Mouse (Mus musculus): ENCODE results near the gene Zfp526.
"Not testable (repeated sequence)": the region's sequence is repeated elsewhere in the genome, so short reads cannot be mapped to it uniquely, and the experiment has no call there.

The Zfp526 gene

DNA sequence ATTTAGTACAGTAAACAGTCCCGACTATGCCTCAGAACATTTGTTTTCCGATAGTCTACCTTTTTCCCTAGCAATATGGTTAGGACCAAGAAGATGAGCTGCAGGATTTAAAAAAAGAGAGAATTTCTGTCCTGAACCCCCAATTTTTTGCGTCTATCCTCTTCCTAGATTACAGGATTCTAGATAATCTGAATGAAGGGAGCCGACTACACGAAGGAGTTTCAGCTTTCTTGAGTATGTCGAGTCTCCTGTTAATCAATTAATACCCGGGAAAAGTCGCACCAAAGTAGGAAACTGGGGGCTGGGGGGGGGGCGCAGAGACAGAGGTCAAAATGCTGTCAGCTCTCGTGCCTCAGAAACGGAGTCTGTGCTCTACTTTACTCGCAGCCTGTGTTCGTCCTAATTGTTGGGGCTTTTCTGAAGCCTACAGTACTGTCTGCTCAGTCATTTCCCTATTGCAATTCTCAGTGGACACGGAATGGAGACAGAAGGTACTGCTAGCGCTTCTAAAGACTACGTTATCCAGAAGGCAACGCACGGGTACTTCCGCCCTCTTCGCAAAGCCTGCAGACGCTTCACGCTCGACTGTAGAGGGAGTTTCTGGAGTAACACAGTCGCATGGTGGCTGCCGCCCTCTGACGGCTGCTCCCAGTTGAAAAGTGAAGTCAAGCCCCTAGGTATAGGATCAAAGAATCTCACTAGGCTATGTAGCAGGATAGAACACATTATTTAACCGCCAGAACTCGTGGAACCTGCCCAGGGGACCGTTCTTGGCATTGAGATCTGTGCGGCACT lies 17.8 kb downstream of the Zfp526 start:
- DNase-seq (ENCODE audit: low spot score in 2 of 2), result peak in 1 of 2 experiments; percentile 91

DNA sequence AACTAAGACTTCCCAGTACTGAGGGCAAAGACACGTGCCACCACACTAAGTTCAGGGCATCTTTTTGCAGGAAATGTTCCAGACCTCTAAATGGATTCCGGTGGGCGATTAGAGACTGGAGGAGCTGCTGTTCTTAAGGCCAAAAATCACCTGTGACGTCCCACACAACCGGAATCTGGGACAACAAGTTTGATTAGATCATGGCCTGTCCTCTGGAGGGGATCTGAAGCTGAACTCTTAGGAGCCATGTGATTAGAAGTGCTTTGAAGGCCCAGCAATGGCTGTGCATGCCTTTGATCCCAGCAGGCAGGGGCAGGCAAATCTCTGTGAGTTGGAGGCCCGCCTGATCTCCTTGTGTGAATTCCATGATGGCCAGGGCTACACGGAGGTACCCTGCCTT lies 19.4 kb downstream of the Zfp526 start:
- no peak for DNase-seq (ENCODE audit: low spot score in 2 of 2)

DNA sequence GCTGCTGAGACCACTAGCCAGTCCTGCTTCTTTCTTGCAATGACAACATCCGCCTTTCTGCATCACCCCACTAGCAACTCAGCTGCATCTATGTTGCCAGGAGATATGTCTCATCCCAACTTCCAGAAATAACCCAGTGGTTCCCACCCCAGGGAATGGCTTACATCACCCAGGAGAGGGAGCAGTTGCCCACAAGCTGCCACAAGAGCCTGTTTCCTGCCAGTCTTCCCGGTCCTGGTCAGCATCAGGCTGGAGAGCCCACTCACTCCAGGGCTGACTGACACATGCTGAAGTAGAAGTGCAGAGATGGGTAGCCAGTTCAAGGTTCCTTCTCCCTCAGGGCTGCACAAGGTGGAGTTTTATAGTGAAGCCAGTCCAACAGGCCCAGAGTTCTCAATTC lies 19.8 kb downstream of the Zfp526 start:
- peak; percentile 82 to 90 for DNase-seq (ENCODE audit: low spot score in 2 of 2)

DNA sequence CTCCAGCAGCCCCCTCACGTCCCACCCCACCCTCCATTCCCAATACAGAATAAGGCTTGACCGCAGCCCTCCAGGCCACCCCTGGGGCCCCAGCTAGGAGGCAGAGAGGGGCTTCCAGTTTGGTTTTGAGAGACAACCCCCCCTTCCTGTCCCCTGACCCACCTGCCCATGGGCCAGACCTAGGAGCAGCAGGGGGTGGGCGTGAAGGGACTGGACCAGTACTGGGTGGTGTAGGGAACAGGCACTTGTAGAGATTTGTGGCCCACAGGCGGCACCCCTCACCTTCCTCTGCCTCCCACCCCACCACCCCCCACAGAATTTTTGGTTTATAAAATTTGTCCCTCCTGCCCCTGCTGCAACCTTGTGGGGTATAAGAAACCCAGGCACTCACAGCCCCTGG lies 22.1 kb downstream of the Zfp526 start:
- DNase-seq (ENCODE audit: low spot score in 2 of 2), result no peak

DNA sequence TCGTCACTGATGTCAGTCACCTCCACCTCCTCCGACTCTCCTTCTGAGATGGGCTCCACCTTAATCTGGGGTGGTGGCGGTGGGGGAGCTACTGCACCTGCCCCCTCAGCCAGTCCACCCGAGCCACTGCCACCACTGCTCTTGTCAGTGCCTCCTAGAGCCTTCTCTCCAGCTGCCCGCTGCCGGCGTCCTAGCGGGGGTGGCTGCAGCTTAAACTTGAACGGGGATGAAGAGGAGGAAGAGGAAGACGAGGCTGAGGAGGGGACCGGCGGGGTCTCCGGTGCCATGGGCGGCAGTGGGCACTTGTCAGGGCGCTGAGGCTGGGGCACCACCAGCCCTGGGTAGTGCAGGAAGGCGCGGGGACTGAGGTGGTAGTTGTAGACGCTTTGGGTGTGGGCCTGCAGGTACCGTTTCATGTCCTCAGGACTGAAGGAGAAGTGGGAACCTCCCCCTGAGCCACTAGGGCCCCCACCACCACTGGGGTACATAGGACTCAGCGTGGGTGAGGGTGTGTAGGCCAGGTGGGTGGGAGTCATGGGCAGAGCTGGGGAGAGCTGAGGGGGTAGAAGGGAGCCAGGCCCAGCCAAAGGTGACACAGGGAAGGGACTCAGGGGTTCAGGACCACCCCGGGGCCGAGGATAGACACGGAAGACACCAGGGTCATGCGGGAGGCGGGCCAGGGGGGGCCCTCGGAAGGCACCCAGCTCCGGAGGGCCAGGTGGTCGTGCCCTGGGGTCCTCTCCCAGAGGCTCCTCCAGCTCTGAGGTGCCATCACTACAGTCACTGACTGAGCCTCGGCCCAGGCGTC lies 23.5 kb downstream of the Zfp526 start:
- DNase-seq (ENCODE audit: low spot score in 2 of 2), result no peak

DNA sequence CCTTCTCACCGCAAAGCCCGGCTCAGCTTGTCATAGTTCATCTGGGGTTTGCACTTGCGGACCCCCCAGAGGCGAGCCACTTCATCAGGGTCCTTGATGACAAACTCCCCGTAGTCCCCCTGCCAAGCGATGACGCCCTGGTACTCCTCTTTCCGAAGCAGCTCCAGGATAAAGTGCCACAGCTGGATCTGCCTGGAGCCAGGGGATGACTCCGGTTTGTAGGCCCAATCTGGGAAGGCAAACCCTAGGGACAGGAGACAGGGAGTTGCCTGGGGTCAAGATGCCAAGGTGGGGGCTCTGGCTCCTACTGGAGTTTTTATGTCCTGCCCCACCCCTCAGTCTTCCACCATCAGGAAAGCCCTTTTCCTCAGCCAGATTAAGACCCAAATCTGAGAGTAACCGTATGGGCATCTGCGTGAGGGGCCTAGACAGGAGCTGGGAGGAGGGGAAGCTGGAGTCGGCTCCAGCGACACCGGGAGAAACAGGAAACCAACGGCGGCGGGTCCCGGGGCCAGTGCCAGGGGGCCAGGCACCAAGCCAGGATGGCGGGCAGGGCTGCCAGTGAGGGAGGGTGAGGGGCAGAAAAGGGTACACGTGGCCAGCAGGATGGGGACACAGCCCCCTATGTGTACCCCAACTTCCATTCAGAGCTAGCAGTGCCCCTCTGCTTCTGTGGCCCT lies 25.0 kb downstream of the Zfp526 start:
- DNase-seq (ENCODE audit: low spot score in 2 of 2), result peak in 1 of 2 experiments; percentile 71

DNA sequence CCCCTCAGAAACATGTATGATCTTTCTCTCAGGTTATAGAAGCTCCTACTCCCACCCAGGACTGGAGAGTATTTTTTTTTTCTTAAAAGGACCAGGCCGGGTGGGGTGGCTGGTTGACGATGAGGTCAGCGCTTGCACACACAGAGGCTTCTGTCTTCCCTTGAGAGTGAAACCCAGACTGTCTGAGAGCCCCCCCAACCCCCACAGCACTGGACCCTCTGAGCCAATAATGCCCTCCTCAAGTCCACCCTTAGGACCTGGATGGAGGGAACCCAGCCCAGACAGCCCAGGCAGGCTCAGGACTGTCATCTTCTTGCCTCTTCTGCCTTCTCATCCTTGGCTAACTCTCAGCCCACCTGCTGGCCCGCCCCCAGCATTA lies 25.5 kb downstream of the Zfp526 start:
- DNase-seq (ENCODE audit: low spot score in 2 of 2), result no peak

DNA sequence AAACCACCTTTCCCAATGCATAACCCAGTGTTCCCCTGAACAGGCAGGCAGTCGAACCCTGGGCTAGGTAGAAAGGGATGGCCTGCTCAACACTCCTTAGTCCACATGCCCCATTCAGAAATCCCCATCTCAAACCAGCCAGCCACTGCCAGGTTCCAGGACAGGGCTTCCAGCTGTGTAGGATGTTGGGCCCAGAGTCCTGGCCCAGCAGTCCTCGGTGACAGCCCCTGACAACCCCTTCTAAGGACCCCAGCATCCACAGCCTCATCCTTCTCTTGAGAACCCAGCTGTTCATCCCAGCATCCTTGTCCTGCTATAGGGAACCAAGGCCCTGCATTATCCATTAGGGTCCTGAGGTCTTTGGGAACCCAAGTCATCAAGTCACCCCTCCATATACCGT lies 26.3 kb downstream of the Zfp526 start:
- no peak for DNase-seq (ENCODE audit: low spot score in 2 of 2)

DNA sequence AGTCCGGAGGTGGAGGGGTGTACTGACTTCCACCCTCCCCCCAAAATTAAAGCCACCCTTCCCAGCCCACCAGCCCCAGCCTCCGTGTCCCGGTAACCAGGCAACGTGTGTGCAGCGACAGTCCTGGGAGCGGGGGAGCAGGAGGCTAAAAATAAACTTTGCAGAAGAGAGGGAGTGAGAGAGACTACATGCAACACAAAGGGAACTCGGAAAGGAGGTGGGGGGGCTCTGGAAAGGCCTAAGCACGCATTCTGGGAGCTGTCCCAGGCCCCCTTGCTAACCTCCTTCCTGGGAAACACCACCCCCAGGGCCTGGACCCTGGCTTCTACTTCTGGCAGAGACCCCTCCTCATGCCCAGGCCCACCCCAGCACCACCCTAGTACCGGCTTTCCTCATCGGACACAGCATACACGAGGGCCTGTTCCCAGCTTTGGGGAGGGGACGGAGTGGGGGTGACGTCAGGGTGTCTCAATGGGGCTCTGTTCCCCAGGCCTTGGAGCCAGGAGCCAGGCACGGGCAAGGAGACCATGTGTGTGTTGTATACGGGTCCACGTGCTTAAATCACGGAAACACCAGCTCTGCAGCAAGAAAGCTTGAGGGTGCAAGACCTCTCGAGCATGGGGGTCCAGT lies 26.9 kb downstream of the Zfp526 start:
- peak; percentile 81 to 82 for DNase-seq (ENCODE audit: low spot score in 2 of 2)

DNA sequence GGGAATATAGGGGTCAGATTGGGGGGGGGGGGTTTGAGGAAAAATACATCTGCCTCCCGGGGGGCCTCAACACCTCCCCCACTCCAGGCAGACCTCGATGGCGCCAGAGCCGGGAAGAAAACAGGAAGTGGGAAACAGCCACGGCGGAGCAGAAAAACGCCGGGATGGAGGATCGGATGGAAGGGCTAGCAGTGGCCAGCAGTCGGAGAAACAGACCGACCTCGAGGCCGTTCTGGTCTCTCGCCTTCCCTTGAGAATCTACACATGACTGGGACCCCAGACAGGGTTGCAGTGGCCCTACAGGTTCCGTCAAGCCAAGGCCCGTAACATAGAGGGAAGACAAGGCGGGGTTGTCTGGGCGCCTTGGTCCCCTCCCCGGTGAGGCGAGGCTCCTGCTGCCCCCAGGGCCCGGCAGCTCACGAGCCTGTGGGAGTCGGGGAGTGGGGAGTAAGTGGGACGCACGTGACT lies 27.7 kb downstream of the Zfp526 start:
- no peak for DNase-seq (ENCODE audit: low spot score in 2 of 2)

DNA sequence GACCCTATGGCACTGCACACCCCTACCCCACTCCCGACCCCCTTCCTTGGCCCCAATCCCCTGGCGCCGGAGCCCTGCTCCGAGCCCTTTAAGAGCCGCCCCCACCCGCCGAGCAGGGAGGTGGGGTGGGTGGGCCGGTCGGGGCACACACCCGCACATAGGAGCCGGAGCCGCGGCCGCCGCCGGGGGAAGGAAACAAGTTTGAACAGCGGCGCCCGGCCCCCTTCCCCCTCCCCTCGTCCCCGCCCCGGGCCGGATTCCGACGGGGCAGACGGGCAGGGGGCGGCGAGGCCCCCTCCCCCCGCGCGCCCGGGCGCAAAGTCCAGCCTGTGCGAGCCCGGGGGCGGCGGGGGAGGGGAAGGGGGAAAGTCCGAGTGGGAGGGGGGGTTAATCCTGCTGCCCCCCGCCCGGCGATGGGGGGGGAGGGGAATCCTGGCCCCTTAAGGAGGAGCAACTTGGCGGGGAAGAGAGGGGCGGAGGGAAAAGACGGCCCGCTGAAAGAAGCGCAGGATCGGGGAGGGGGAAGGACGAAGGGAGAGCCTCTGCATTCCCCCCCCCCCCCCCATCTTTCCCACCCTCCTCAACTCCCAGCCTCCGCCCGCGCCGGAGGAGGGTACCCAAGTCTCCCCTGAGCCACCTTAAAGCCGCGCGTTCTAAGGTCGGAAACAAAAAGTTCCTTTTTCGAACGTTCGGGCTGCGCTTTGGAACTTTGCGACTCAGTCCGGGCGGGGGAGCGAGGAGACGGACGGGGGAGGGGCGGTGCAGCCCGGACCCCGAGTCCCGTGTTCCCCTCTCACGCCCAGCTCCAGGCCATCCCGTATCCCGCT lies 28.3 kb downstream of the Zfp526 start:
- peak in 1 of 2 experiments; percentile 65 for DNase-seq (ENCODE audit: low spot score in 2 of 2)

DNA sequence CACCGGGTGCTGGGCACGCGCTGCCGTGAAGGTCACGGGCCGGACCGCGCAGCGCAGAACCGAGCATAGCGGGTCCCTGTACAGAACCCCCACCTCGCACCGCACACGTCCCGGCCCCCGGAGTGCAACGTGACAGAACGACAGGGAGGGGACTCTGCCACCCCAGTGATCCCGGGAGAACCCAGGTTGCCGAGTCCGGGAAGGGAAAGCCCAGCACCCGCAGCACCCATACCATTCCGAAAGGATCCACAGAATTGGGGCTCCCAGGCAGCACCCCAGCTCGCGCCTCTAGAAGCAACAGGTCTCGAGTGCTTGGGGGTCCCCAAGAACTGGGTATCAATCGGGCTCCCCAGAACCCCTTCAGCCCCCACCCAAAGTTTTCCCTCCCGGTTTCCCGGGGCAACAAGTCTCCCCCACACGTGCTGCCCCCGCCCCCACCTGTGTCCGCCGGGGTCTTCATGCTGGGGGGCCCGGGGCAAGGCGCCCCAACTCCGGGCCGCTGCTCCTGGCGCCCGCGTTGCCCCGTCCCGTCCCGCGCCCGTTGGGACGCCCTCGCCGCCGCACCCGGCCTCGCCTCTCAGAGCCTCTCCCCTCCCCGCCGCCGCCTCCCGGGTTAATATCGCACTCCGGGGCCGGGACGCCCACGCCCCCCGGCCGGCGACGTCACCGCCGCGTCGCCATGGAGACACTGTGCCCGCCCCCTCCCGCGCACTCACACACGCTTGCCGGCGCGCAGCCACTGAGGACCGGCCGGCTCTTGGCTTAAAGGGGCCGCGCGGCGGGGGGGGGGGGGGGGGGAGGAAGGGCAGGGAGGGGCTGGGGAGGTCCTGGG lies 29.1 kb downstream of the Zfp526 start, which contains the start of gene Erf:
Gene Erf (minus strand): TSS at position 621 of the 832 bp plus-strand sequence.
- DNase-seq (ENCODE audit: low spot score in 2 of 2), result peak; percentile 85 to 96

DNA sequence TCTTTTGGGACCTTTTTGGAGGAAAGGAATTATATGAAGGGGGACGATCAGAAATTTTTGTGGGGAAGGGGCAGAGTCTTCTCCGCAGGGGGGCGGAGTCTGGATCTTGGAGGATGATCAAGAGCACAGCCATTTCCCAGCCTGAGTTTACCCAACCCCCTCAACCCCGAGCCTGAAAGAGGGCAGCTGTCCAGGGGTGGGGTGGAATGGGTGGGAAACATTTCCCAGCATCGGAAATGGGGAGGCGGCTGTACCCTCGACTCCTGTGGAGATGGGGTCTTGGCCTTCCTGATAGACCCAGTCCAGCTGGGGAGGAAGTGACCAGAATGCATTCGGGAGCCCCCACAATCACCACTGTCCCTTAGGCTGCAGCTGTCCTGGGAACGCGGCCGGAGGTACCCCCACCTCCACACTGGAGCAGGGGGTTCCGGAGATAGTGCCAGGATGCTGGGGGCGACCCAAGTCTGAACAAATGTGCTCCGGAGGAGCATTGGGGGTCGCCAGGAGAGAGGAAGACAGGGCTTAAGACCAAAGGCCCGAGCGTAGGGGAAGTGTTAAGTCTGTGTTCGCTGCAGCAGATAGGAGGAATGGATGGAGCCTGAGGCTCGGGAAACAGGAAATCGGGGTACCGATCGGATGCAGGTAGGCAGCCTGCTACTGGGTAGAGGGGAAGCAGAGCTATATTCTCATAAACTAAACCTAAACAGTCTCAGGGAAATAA lies 30.0 kb downstream of the Zfp526 start:
- no peak for DNase-seq (ENCODE audit: low spot score in 2 of 2)

DNA sequence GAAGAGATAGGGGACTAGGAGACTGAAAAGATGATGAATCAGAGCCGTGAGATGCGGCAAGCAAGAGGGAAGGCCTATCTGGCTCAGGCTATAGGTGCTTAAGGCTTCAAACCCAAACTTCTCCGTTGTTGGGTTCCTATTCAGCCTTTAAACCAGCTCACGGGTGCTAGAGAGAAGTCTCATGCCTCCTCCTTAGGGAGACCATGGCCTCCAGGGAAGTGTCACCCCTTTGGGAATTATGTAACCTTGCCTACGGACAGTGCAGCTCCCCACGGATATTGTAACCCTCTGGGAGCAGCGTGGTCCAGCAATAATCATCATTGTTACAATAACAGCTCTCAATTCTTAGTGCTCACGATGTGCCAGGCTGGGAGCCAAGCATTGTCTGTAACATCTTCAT lies 30.6 kb downstream of the Zfp526 start:
- no peak for DNase-seq (ENCODE audit: low spot score in 2 of 2)

DNA sequence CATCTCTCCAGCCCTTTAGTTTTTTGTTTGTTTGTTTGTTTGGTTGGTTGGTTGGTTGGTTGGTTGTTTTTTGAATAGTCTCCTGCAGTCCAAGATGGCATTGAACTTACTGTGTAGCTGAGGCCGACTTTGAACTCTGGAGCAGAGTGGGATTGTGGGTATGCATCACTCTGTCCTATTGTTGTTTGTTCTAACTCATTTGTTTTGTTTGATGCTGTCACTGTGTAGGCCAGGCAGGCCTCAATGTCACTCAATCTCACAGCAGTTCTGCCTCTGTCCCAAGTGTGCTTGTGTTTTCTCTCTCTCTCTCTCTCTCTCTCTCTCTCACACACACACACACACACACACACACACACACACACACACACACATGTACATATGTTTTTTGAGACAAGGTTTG lies 40.7 kb downstream of the Zfp526 start:
- DNase-seq (ENCODE audit: low spot score in 2 of 2), result no peak

DNA sequence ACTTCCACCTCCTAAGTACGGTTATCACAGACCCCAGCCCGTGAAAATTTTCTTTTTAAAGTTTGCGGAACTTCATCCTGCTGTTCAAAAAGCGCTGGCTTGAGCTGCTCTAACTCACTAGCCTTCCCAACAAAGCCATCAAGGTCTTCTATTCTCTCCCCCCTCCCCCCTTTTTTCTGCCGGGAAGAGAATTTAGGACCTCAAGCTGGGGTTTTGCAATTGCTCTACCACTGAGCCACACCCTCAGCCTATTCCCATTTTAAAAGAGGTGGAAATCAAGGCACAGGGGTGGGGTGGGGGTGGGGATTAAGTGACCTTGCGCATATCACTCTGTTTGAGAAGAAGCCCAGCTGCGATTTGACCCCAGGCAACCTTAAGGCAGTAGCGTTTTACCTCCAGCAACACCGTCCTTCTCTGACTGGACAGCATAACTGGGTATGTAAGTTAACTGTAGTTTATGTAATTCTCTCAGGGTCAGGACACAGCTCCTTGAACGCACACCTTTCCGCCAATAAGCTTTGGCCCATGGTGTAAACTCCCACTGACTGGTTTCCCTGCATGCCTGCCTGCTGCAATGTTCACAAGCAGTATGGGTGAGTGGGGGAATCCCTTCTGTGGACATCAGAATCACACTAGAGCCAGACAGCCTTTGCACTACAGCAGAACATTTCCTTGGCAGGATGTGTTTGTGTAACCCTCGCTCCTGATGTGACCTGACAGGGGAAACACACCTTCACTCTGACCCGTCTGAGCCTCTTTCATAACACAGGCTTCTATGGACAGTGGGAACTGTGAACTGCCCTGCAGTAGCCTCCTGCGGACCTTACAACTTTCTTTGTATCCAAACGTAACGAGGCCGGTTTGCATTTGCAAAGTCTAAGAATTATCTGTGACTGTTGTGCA lies 43.0 kb downstream of the Zfp526 start:
- DNase-seq (ENCODE audit: low spot score in 2 of 2), result no peak

DNA sequence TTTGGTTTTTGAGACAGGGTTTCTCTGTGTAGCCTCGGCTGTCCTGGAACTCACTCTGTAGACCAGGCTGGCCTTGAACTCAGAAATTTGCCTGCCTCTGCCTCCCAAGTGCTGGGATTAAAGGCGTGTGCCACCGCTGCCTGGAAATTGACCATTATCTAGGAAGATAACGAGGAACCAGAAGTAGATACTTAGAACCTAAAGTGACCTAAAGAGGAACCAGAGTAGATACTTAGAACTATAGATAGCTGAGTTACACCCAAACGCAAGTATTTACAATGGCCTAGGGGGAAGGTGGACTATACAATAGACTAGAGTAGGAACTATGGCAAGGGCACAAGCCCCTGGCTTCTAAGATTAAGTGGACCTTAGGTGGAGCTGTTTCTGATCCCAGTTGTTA lies 44.5 kb downstream of the Zfp526 start:
- not testable (repeated sequence) for DNase-seq (ENCODE audit: low spot score in 2 of 2)

All from left cerebral cortex, adult 9 months (tissue).